Mouse (Mus musculus) testis, postnatal 10 days (tissue): ENCODE measurements around the gene Gm21913.
"Not testable (repeated sequence)": the region's sequence is repeated elsewhere in the genome, so short reads cannot be mapped to it uniquely, and the experiment has no call there.

Source experiments
- DNase-seq: peaks from one replicate; pipeline ENCODE4 v3.0.0; 2021; ENCODE audit warnings: low spot score

Gm21913 gene

GRCm38 (mm10) chrY:74623596-74623995, at the start of gene Gm21913:
Gm21913 (plus strand) TSS chrY:74623896.
- DNase-seq: not testable (repeated sequence)
